Mouse (Mus musculus): ENCODE measurements at regions not wholly inside any gene's neighbourhood (a gene's known extent, or its start where the extent isn't known, plus 50 kb on each side); places are given as distances from the start of the nearest gene placed in this dataset.

DNA sequence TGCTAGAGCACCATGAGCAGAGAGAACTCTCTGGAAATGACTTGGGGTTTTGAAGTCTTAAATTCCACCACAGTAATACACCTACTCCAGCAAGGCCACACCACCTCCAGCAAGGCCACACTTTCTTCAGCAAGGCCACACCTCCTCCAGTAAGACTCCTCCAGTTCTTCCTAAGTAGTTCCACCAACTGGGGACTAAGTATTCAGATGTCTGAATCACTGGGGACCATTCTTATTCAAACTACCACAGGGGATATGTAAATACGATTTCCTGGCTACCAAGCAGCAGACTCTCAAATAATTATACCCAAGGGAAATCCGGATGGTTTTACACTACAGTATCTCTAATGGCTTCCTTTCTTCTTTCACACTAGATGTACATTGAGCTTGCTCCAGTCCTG is 598.7 kb upstream of the Igfbp3 start:
- TF ChIP-seq CTCF (IDR thresholded peaks at IDR 0.05; ENCODE audit: low read depth) = no peak
- TF ChIP-seq EP300 (optimal IDR thresholded peaks at IDR 0.05) = no peak
